Mouse (Mus musculus): Measurements from ENCODE around the gene Sfxn2. TPM values are rescaled to one million over a fixed set of nuclear protein-coding genes. Genes with fewer than 3 reads are reported as not detected.
"Not testable (repeated sequence)": the region's sequence is repeated elsewhere in the genome, so short reads cannot be mapped to it uniquely, and the experiment has no call there.

Sfxn2 gene
- polyA plus RNA-seq, 1 experiment from 2014 or later, result 15.0 TPM

DNA sequence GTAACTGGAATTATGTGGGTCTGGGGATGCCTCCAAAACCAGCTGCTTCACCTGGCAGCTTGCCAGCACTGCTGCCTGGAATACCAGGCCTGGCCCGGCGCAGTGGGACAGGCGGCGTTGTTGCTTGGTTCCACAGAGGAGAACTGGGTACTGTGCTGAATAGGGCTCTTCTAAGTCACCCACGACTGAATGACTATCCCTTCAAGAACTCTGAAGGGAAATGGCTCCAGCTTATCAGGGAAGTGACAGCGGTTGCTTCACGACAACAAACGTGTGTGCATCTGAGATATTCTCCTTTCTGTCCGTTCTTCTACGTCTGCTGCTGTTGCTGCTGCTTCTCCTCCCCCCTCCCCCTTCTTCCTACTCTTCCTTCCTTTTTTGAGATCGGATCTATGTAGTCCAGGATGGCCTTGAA is 19.6 kb upstream of the Sfxn2 start:
- Histone ChIP-seq H3K9me3 (replicated peaks) (no peaks in the 10 kb centered on the region), H3K27me3 (no peaks in the 10 kb centered on the region), H3K4me2 (replicated peaks) (no peak overlapping the region), H3K27ac (0 out of 2 replicates have a peak overlapping the region, but pooled peaks have one; percentile 30), H3K9ac (no peak overlapping the region), H3K4me3 (no peak overlapping the region), H3K36me3 (peaks cover 68% of the 10 kb centered on the region), H3K4me1 (peaks cover 3% of the 10 kb centered on the region; the same call in 1 of the 2 replicates)
- 76% methylated on average over 11 of the region's 11 CpGs for WGBS
- peak; percentile 58 for ATAC-seq (ENCODE audit: low FRiP score)

DNA sequence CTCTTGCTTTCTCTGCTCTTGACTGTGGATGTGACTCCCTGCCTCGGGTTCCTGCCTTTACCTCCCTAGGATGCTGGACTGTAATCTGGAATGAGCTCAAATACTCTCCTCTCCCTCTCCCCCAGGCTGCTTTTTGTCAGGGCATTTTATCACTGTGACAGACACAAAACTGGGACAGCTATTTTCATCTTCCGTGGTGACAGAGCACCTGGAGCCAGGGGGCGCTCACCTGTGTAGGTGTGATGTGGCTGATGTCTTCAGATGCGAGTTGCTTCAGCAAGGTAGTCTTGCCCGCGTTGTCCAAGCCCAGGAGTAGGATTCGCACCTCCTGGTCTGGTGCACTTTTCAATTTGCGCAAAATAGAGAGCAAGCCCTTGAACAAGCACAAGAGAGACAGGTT is 15.2 kb upstream of the Sfxn2 start:
- Histone ChIP-seq H3K4me3 (no peak overlapping the region), H3K36me3 (peaks cover 39% of the 10 kb centered on the region), H3K27me3 (no peaks in the 10 kb centered on the region), H3K4me1 (peaks cover 3% of the 10 kb centered on the region; the same call in 1 of the 2 replicates), H3K27ac (no peak overlapping the region), H3K9me3 (replicated peaks) (no peaks in the 10 kb centered on the region), H3K4me2 (replicated peaks) (no peak overlapping the region), H3K9ac (no peak overlapping the region)
- no peak for ATAC-seq (ENCODE audit: low FRiP score)
- 79% methylated on average over 8 of the region's 8 CpGs for WGBS

DNA sequence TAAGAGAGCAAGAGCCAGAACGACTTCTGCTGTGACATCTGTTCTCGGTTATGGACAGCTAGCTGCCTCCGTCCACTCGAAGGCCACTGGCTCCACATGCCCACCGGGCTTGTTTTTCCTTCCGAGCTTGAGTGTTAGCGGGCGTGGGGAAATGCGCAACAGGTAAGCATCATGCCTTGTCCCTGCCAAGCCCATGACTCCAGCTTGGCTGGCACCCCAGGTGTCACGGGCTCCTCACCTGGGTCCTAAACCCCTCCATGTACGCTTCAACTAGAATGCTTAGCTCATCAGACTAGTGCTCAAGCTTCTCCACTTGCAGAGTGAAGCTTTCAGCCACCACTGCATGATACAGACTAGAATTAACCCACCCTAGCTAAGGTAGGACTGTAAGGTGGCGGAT is 14.5 kb upstream of the Sfxn2 start:
- 63% methylated on average over 12 of the region's 12 CpGs for WGBS
- H3K9ac ChIP-seq, result no peak overlapping the region
- no peak for ATAC-seq (ENCODE audit: low FRiP score)

DNA sequence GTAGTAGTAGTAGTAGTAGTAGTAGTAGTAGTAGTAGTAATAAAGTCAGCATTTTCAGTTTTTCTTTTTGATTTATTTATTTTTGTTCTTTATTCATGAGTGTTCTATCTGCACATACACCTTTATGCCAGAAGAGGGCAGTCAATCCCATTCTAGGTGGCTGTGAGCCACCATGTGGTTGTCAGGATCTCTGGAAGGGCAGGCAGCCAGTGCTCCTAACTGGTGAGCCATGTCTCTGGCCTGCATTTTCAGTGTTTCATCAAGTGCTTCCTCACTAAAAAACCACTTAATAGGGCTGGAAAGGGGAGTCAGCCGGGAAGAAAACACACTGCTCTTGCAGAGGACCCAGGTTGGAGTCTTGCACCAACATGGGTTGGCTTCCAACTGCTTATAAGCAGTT is 11.0 kb upstream of the Sfxn2 start:
- H3K4me1 ChIP-seq, result 0 out of 2 replicates have a peak, but pooled peaks cover 6% of the 10 kb centered on the region
- no peak overlapping the region for H3K27ac ChIP-seq
- no peaks in the 10 kb centered on the region for H3K27me3 ChIP-seq
- no peak overlapping the region for H3K9ac ChIP-seq
- 43% methylated on average over 1 of the region's 1 CpGs for WGBS
- H3K36me3 ChIP-seq, result peaks cover 15% of the 10 kb centered on the region
- H3K4me2 ChIP-seq (replicated peaks), result no peak overlapping the region
- no peak overlapping the region for H3K4me3 ChIP-seq
- no peaks in the 10 kb centered on the region for H3K9me3 ChIP-seq (replicated peaks)
- ATAC-seq (ENCODE audit: low FRiP score), result no peak

More for the DNA sequence above, 14.5 kb upstream of the Sfxn2 start:
- Histone ChIP-seq H3K27ac (no peak overlapping the region), H3K4me1 (0 out of 2 replicates have a peak, but pooled peaks cover under 1% of the 10 kb centered on the region), H3K4me3 (no peak overlapping the region), H3K4me2 (replicated peaks) (no peak overlapping the region), H3K9me3 (replicated peaks) (no peaks in the 10 kb centered on the region), H3K36me3 (peaks cover 39% of the 10 kb centered on the region), H3K27me3 (no peaks in the 10 kb centered on the region)

DNA sequence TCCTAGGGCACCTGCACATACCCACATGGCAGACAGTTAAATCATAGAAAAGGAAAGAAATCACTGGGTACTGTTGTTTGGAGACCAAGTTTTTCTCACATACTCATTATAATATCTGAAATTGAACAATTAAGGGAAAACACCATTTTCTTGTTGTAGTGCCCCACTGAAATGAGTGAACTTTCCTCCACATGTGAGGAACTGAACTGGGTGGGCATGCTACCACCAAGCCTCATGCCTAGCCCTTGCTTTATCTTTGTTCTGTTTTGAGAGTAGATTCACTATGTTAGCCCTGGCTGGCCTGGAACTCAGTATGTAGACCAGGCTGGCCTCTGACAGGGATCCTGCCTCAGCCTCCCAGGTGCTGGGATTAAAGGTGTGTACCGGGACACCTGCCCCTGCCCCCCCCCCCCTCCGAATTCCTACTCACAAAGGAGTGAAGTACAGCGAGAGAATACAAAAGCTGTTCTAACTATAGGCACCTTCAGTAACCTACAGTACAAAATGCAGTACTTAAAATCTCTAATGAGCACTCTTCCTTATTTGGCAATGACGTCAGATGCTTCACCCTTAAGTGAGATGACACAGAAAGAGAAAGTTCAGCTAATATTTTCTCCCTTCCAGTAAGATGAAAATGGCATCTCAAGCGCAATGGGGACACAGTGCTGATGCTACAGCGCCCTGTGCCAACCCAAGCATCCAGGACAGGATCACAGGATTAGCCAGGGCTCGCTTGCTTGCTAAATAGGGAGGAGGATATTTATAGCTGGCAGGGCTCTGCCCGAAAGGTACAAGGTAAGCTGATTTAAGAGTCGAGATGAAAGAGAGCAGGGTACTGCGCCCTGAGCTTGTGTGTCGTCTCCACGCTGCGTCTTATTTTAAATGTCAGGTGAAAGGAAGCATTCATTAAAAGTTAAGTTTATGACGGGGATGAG is 10.3 kb upstream of the Sfxn2 start:
- H3K4me3 ChIP-seq, result no peak overlapping the region
- H3K9me3 ChIP-seq (replicated peaks), result no peaks in the 10 kb centered on the region
- 92% methylated on average over 14 of the region's 14 CpGs for WGBS
- no peak overlapping the region for H3K4me2 ChIP-seq (replicated peaks)
- H3K4me1 ChIP-seq, result 0 out of 2 replicates have a peak, but pooled peaks cover 6% of the 10 kb centered on the region
- H3K9ac ChIP-seq, result no peak overlapping the region
- H3K27me3 ChIP-seq, result no peaks in the 10 kb centered on the region
- ATAC-seq (ENCODE audit: low FRiP score), result no peak
- H3K27ac ChIP-seq, result peak overlapping the region; percentile 30; the same call in 1 of the 2 replicates
- peaks cover 8% of the 10 kb centered on the region for H3K36me3 ChIP-seq

DNA sequence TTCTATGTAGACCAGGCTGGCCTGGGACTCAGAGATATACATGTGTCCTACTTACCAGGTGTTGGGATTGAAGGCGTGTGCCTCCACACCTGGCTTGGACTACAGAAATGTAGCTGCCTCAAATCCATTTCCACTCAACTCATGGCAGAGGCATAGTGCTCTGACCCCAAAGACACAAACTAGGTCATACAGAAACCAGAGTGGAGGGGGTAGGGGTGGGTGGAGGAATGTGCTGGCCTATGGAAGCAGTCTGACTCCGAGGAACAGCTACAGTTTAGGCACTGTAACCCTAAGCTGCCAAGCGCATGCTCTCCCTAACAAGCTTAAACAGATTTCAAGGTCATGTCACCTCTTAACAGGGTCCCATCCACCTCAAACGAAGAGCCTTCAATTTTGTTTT is 9.6 kb upstream of the Sfxn2 start:
- Histone ChIP-seq H3K9me3 (replicated peaks) (no peaks in the 10 kb centered on the region), H3K9ac (no peak overlapping the region), H3K36me3 (0 out of 2 replicates have a peak, but pooled peaks cover 5% of the 10 kb centered on the region), H3K4me3 (no peak overlapping the region), H3K4me2 (replicated peaks) (no peak overlapping the region), H3K4me1 (0 out of 2 replicates have a peak, but pooled peaks cover 6% of the 10 kb centered on the region), H3K27me3 (no peaks in the 10 kb centered on the region), H3K27ac (no peak overlapping the region)
- no peak for ATAC-seq (ENCODE audit: low FRiP score)
- WGBS, result 83% methylated on average over 4 of the region's 4 CpGs

DNA sequence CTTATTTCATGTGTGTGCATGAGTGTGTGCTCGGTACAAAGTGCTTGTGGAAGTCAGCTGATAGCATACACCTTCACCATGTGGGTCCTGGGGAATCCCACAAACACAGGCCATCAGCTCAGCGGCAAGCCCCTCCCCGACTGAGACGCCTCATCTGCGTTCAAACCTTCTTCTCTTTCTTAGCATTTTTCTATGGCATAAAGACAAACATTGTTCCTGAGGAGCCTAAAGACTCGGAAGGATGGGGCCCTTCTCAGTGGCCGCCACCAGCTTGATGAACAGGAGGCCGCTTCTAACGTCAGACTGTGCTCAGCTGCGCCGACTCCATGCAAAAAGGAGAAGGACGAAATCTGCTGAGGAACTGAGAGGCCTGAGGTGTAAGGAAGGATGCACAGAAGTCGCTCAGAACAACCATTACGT is 9.1 kb upstream of the Sfxn2 start:
- H3K27ac ChIP-seq, result no peak overlapping the region; the same call in 1 of the 2 replicates
- ATAC-seq (ENCODE audit: low FRiP score), result no peak
- no peaks in the 10 kb centered on the region for H3K9me3 ChIP-seq (replicated peaks)
- no peaks in the 10 kb centered on the region for H3K27me3 ChIP-seq
- 0 out of 2 replicates have a peak, but pooled peaks cover 6% of the 10 kb centered on the region for H3K4me1 ChIP-seq
- H3K36me3 ChIP-seq, result 0 out of 2 replicates have a peak, but pooled peaks cover 5% of the 10 kb centered on the region
- H3K4me2 ChIP-seq (replicated peaks), result no peak overlapping the region
- WGBS, result 74% methylated on average over 14 of the region's 14 CpGs
- no peak overlapping the region for H3K4me3 ChIP-seq
- no peak overlapping the region for H3K9ac ChIP-seq

DNA sequence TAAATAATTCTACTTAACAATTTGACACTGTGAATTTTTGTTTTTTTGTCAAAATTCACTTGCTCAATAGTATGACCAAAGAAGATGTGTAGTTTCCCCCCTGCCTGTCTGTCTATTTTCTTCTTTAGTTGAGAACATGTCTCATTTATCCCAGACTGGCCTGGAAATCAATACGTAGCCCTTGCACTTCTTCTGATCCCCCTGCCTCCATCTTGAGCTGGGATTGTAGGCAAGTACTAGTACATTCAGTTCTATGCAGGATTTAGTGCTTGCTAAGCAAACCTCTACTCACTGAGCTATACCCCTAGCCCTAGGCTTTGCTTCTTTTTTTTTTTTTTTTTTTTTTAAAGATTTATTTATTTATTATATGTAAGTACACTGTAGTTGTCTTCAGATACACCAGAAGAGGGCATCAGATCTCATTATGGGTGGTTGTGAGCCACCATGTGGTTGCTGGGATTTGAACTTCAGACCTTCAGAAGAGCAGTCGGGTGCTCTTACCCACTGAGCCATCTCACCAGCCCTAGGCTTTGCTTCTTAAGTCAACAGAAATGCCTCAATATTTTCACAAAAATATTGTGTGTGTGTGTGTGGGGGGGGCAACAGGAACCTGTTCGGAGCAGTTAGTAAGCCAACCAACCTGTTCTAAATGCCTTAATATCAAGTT is 1.8 kb upstream of the Sfxn2 start:
- peaks cover 15% of the 10 kb centered on the region for H3K4me1 ChIP-seq
- peak overlapping the region; percentile 69 for H3K4me2 ChIP-seq (replicated peaks)
- WGBS, result 91% methylated on average over 3 of the region's 3 CpGs
- not testable (repeated sequence) for H3K36me3 ChIP-seq; ATAC-seq (ENCODE audit: low FRiP score); H3K27ac ChIP-seq; H3K9me3 ChIP-seq (replicated peaks); H3K27me3 ChIP-seq
- H3K4me3 ChIP-seq, result peak overlapping the region; percentile 78
- H3K9ac ChIP-seq, result peak overlapping the region; percentile 82; the same call in 1 of the 2 replicates

DNA sequence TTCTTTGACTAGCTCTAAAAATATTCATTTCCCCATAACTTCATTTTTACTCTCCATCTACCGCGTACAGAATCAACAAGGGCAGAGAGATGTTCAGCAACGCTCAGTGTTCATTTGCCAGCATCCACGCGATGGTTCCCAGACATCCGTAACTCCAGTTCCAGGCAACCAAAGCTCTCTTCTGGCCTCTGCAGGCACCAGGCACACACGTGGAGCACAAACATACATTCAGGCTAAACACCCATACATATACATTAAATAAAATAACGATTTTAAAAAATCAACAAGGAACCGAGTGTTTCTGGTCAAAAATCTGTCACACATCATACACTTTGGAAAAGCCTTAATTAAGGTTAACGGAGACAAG is 1.3 kb upstream of the Sfxn2 start:
- Histone ChIP-seq H3K27ac (no peak overlapping the region), H3K27me3 (no peaks in the 10 kb centered on the region), H3K4me3 (peak overlapping the region; percentile 78), H3K4me1 (peaks cover 15% of the 10 kb centered on the region), H3K9ac (peak overlapping the region; percentile 82; the same call in 1 of the 2 replicates), H3K9me3 (replicated peaks) (no peaks in the 10 kb centered on the region), H3K36me3 (no peaks in the 10 kb centered on the region), H3K4me2 (replicated peaks) (peak overlapping the region; percentile 69)
- no peak for ATAC-seq (ENCODE audit: low FRiP score)
- 28% methylated on average over 10 of the region's 10 CpGs for WGBS

DNA sequence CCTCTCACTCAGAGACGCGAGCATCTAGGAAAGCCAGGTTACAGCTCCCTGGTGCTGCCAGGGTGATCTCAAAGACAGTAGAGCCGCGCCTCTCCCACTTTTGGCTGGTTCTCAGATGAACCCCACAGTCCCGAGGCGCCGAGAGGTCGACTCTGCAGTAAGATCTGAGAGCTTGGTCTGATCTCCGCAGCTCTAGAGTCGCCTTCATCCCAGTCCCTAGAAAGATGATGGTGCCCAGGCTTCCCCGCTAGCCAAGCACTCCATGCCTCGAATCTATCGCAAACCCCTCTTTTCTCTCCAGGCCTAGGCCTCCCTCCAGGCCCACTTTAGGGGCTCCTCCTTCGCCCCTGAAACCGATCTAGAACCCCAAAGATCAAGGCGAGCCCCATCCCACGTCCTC is 617 bp upstream of the Sfxn2 start:
- Histone ChIP-seq H3K36me3 (no peaks in the 10 kb centered on the region), H3K27ac (peak overlapping the region; percentile 86), H3K27me3 (no peaks in the 10 kb centered on the region), H3K4me3 (peak overlapping the region; percentile 78), H3K4me2 (replicated peaks) (peak overlapping the region; percentile 69), H3K9me3 (replicated peaks) (no peaks in the 10 kb centered on the region), H3K4me1 (peaks cover 15% of the 10 kb centered on the region), H3K9ac (peak overlapping the region; percentile 82)
- peak; percentile 63 for ATAC-seq (ENCODE audit: low FRiP score)
- 0% methylated on average over 17 of the region's 17 CpGs for WGBS

DNA sequence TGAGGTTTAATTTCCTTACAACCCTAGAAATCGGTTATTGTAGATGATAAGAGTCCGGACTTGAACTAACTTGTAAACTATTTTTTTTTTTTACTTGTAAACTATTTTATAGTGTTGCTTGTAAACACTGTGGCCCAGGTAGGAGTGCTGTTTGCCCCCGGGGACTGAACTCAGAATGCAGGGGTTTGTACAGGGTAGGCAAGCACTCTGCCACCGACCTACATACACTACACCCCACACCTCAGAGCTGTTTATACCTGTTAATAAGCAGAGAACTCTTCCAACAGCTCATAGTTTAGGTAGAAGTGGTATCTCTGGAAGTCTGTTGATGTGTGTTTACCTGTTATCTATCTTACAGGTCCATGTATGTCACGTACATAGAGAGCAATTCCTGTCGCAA is 825 bp downstream of the Sfxn2 start:
- peak overlapping the region; percentile 78 for H3K4me3 ChIP-seq
- 60% methylated on average over 6 of the region's 6 CpGs for WGBS
- peaks cover 15% of the 10 kb centered on the region for H3K4me1 ChIP-seq
- no peak overlapping the region for H3K27ac ChIP-seq
- H3K9ac ChIP-seq, result peak overlapping the region; percentile 69
- H3K9me3 ChIP-seq (replicated peaks), result no peaks in the 10 kb centered on the region
- no peak for ATAC-seq (ENCODE audit: low FRiP score)
- H3K36me3 ChIP-seq, result no peaks in the 10 kb centered on the region
- peak overlapping the region; percentile 69 for H3K4me2 ChIP-seq (replicated peaks)
- no peaks in the 10 kb centered on the region for H3K27me3 ChIP-seq

DNA sequence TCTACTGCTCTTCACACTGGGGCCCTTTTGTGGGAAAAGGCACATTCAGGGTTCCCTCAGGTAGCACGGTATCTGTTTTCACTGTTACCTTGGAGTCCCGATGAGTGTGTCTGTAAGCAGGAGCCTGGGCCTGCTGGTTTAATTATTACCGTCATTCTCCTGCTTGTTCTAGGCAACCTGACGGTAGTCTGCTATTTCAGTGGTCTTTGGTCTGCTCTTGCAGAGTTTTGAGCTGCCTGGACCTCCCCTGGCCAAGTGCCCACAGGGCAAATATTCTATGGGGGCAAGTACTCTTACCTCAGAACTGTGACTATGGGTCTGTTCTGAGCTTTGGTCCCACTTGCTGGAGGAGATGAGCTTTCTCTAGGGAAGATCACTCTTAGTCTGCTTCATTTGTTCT is 2.0 kb downstream of the Sfxn2 start:
- Histone ChIP-seq H3K27ac (no peak overlapping the region), H3K9me3 (replicated peaks) (no peaks in the 10 kb centered on the region), H3K4me1 (peaks cover 15% of the 10 kb centered on the region), H3K4me3 (no peak overlapping the region), H3K36me3 (no peaks in the 10 kb centered on the region), H3K9ac (no peak overlapping the region), H3K4me2 (replicated peaks) (no peak overlapping the region), H3K27me3 (no peaks in the 10 kb centered on the region)
- ATAC-seq (ENCODE audit: low FRiP score), result no peak
- 50% methylated on average over 4 of the region's 4 CpGs for WGBS
